Mouse (Mus musculus): ENCODE results near the gene Gna13. TPM values are rescaled to one million over a fixed set of nuclear protein-coding genes. Genes with fewer than 3 reads are reported as not detected.

Gna13 gene
- total and polyA plus RNA-seq, 3 experiments, result 21.7 to 61.8 (median 59.8) TPM

- no peak for DNase-seq
These were observed 12.8 kb downstream of the Gna13 start for GRCm38 (mm10) chr11:109375412-109375811.

- DNase-seq, result no peak
These were observed 14.0 kb downstream of the Gna13 start for GRCm38 (mm10) chr11:109376484-109377143.

GRCm38 (mm10) chr11:109377477-109377876 lies 14.8 kb downstream of the Gna13 start:
- DNase-seq, result no peak

- no peak for DNase-seq
These were observed 15.4 kb downstream of the Gna13 start for GRCm38 (mm10) chr11:109378051-109378450.

GRCm38 (mm10) chr11:109380662-109381061 lies 18.0 kb downstream of the Gna13 start:
- DNase-seq, result no peak

GRCm38 (mm10) chr11:109385296-109385695 lies 22.7 kb downstream of the Gna13 start:
- no peak for DNase-seq

- DNase-seq, result no peak
These were observed 26.4 kb downstream of the Gna13 start for GRCm38 (mm10) chr11:109389046-109389445.

- DNase-seq, result no peak
These were observed 28.6 kb downstream of the Gna13 start for GRCm38 (mm10) chr11:109391200-109391599.

- peak; percentile 58 for DNase-seq
These were observed 29.1 kb downstream of the Gna13 start for GRCm38 (mm10) chr11:109391760-109392159.

- DNase-seq, result peak; percentile 58
These were observed 30.0 kb downstream of the Gna13 start for GRCm38 (mm10) chr11:109392601-109393000.

- DNase-seq, result peak; percentile 31
These were observed 32.1 kb downstream of the Gna13 start for GRCm38 (mm10) chr11:109394758-109395157.

- no peak for DNase-seq
These were observed 32.7 kb downstream of the Gna13 start for GRCm38 (mm10) chr11:109395291-109395690.

GRCm38 (mm10) chr11:109406431-109406830 lies 43.8 kb downstream of the Gna13 start:
- no peak for DNase-seq

- DNase-seq, result no peak
These were observed 47.8 kb downstream of the Gna13 start for GRCm38 (mm10) chr11:109410197-109410980.

- no peak for DNase-seq
These were observed 51.0 kb downstream of the Gna13 start, which contains the start of gene 9930022D16Rik for GRCm38 (mm10) chr11:109413617-109414016. TSS of gene 9930022D16Rik (plus strand) at chr11:109413917.

GRCm38 (mm10) chr11:109414802-109415201 lies 52.2 kb downstream of the Gna13 start:
- no peak for DNase-seq

GRCm38 (mm10) chr11:109416709-109417420 lies 54.2 kb downstream of the Gna13 start:
- no peak for DNase-seq

- DNase-seq, result no peak
These were observed 54.9 kb downstream of the Gna13 start for GRCm38 (mm10) chr11:109417472-109418040.

GRCm38 (mm10) chr11:109419461-109419860 lies 56.8 kb downstream of the Gna13 start:
- DNase-seq, result no peak

- DNase-seq, result no peak
These were observed 57.4 kb downstream of the Gna13 start for GRCm38 (mm10) chr11:109419961-109420566.

- DNase-seq, result no peak
These were observed 57.9 kb downstream of the Gna13 start for GRCm38 (mm10) chr11:109420567-109420962.

GRCm38 (mm10) chr11:109421205-109421604 lies 58.6 kb downstream of the Gna13 start:
- DNase-seq, result no peak

Data from adrenal gland, adult 2 months (tissue).